Mouse (Mus musculus): ENCODE data around the gene Bivm.

Gene Bivm

GRCm38 (mm10) chr1:44173903-44174302, 55.1 kb downstream of the Bivm start:
- DNase-seq (ENCODE audit: low read depth, low spot score): no peak

DNA sequence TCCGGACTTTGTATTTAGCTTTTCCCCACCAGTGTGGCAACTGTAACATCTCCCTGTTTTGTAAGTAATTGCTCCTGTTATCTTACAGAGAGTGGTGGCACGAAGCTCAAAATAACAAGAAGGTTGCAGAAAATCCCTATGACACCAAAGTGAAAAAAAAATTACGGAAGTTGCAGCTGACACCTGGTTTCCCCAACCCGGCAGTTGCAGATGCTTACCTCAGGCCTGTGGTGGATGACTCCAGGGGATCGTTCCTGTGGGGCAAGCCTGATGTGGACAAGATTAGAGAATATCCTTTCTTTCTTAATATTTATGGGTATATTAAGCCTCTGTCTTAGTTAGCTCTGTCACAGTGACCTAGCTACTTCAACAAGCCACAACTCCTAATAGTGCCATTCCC, 59.3 kb downstream of the Bivm start:
- no peak for DNase-seq (ENCODE audit: low read depth, low spot score)

- no peak for DNase-seq (ENCODE audit: low read depth, low spot score)
Measured at GRCm38 (mm10) chr1:44186396-44186795, 67.6 kb downstream of the Bivm start.

All from mesoderm, embryonic 11.5 days (tissue).